Mouse (Mus musculus) forebrain, embryonic 10.5 days (tissue): ENCODE measurements around the gene Hmcn1. TPM values are rescaled to one million over a fixed set of nuclear protein-coding genes. Genes with fewer than 3 reads are reported as not detected.

Experiments used
- DNase-seq: peaks from one replicate; pipeline ENCODE4 v3.0.0-alpha.2; 2017; ENCODE audit warnings: low spot score; ENCODE audit errors: extremely low spot score
- H3K27ac ChIP-seq: fragments of 300-500 bp; sonication (generic); 2 replicates; pipeline ENCODE4 v1.5.1; 2016; ENCODE audit warnings: mild to moderate bottlenecking
- H3K27me3 ChIP-seq: fragments of 300-500 bp; sonication (generic); 2 replicates; pipeline ENCODE4 v1.6.1; 2016; ENCODE audit warnings: mild to moderate bottlenecking; ENCODE audit not compliant: poor library complexity, severe bottlenecking
- H3K36me3 ChIP-seq: fragments of 300-500 bp; sonication (generic); replicated peaks from 2 replicates; pipeline ENCODE4 v1.6.1; 2016; ENCODE audit warnings: mild to moderate bottlenecking, moderate library complexity
- H3K4me1 ChIP-seq: fragments of 300-500 bp; sonication (generic); 2 replicates; pipeline ENCODE4 v1.6.1; 2016
- H3K4me3 ChIP-seq: fragments of 300-500 bp; sonication (generic); 2 replicates; pipeline ENCODE4 v1.5.1; 2016; ENCODE audit warnings: mild to moderate bottlenecking, moderate library complexity
- H3K9me3 ChIP-seq: fragments of 300-500 bp; sonication (generic); 2 replicates; pipeline ENCODE4 v1.6.1; 2016; ENCODE audit warnings: mild to moderate bottlenecking, moderate library complexity
- WGBS: fragments of 180-500 bp; shearing (Covaris S2); methylation state at CpG from one replicate; pipeline ENCODE4 v1.1.7; 2016; 5-methylcytosine and 5-hydroxymethylcytosine counted together
- polyA plus RNA-seq: library from polyadenylated mRNA; unstranded; fragments of >200 nt; fragmentation: Nextera tagmentation; extraction: Ambion mirVana; gene quantifications from 2 replicates; pipeline ENCODE4 v1.2.1, GENCODE M21; 2016

The Hmcn1 gene
- polyA plus RNA-seq, 1 experiment from 2014 or later: 9.1 TPM

GRCm38 (mm10) chr1:151019273-151019890, 26.1 kb upstream of the Hmcn1 start:
- Histone ChIP-seq H3K4me3 (no peak overlapping the region), H3K4me1 (no peaks in the 10 kb centered on the region), H3K27me3 (no peaks in the 10 kb centered on the region), H3K27ac (no peak overlapping the region), H3K9me3 (no peaks in the 10 kb centered on the region), H3K36me3 (no peaks in the 10 kb centered on the region)
- DNase-seq: no peak
- WGBS: 93% methylated on average over 2 of the region's 2 CpGs

DNA sequence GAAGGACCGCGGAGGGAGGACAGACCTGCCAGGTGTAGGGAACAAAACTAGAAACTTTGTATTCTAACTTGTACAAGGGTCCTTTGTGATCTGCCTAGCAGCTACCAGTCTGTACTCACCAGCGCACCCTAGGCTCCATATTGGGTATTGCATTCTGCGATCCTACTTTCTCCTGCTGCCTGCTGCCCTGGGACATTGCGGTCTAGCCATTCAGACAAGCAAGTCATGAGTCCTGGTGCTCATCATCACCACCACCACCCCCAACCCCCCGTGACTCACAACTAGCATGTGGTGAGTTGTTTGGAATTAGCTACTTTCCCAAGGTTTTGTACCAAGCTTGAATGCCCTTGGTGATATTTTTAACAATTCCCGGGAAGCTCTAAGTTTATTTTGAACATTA, 17.8 kb upstream of the Hmcn1 start:
- no peak overlapping the region for H3K4me3 ChIP-seq
- no peaks in the 10 kb centered on the region for H3K27me3 ChIP-seq
- H3K4me1 ChIP-seq: peaks cover 8% of the 10 kb centered on the region
- 27% methylated on average over 7 of the region's 7 CpGs for WGBS
- DNase-seq: peak; percentile 73
- no peaks in the 10 kb centered on the region for H3K9me3 ChIP-seq
- no peaks in the 10 kb centered on the region for H3K36me3 ChIP-seq
- H3K27ac ChIP-seq: no peak overlapping the region

DNA sequence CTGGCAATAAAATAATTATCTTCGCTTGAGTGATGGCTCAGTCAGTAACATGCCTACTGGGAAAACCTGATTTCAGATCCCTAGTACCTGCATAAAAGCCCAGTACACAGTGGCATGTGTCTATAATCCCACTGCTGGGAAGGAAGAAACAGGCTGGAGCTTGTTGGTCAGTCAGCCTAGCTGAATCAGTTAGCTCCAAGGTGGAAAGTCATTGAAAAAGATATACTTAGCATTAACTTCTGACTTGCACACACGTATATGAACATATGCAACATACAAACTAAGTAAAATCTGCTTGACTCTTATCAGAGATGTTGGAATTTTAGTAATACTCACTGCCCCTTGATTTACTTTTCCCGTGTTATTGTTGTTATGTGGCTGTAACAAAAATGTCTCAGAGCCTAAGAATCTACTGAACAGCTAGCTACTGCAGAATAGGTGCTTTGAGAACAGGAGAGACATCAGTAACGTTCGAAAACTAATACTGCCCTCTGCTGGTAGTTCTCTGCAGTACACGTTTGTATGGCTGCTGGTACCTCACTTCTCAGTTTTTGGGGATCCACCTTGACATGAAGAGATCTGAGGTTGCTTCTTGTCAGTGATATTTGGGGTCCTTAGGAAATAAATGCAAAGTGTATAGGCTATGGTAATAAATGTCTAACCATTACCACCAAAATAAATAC, 16.0 kb upstream of the Hmcn1 start:
- WGBS: 31% methylated on average over 6 of the region's 6 CpGs
- H3K27ac ChIP-seq: no peak overlapping the region

GRCm38 (mm10) chr1:151007747-151008146, 14.5 kb upstream of the Hmcn1 start:
- DNase-seq: no peak
- Histone ChIP-seq H3K4me3 (no peak overlapping the region), H3K4me1 (peaks cover 8% of the 10 kb centered on the region), H3K9me3 (no peaks in the 10 kb centered on the region), H3K36me3 (no peaks in the 10 kb centered on the region), H3K27me3 (no peaks in the 10 kb centered on the region), H3K27ac (no peak overlapping the region)
- WGBS: 82% methylated on average over 4 of the region's 4 CpGs

More for the DNA sequence above, 16.0 kb upstream of the Hmcn1 start:
- no peaks in the 10 kb centered on the region for H3K9me3 ChIP-seq
- H3K4me3 ChIP-seq: no peak overlapping the region
- H3K27me3 ChIP-seq: no peaks in the 10 kb centered on the region
- DNase-seq: peak; percentile 36
- H3K36me3 ChIP-seq: no peaks in the 10 kb centered on the region
- H3K4me1 ChIP-seq: peaks cover 8% of the 10 kb centered on the region

DNA sequence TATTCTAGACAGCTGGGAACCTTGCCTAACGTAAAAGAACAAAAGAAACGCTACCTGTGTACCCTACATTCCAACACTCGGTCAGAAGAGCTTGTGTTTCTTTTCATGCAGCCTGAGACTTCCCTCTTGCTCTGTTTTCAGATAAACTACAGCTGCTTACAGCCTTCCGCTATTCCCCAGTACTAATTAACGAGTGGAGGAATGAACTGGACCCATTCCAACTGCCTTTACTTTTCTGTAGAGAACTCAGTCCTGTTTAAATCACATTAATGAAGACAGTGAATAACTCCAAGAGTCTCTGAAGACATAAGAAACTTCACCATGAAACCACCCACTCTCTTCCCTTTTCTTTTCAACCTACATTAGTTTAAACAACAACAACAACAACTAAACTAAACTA, 10.8 kb upstream of the Hmcn1 start:
- Histone ChIP-seq H3K36me3 (no peaks in the 10 kb centered on the region), H3K27me3 (no peaks in the 10 kb centered on the region), H3K4me3 (no peak overlapping the region), H3K9me3 (no peaks in the 10 kb centered on the region), H3K4me1 (peaks cover 18% of the 10 kb centered on the region), H3K27ac (no peak overlapping the region)
- 85% methylated on average over 5 of the region's 5 CpGs for WGBS
- no peak for DNase-seq

DNA sequence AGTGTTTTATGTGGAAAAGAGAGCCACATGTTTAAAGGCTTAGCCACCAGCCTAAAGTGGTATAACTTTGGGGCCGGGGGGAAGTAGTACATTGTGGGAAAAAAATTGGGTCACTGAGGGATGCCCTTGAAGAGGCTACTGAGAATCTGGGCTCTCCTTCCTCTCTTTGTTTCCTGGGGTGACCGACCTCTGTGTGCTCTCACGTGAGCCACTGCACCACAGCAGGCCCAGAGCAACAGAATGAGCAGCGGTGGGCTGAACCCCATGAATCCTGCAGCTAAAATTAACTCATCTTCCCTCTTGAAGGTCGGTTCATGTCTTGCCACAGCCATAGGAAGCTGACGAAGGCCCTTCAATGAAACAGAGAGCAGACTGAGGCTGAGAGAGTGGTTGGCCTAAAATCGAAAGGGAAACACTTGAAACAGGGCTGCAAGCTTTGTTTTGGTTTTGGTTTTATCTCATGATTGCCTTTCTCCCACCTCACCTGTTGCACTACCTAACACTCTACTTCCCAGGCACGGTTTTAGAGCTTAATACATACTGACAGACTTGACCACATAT, 8.7 kb upstream of the Hmcn1 start:
- no peak overlapping the region for H3K27ac ChIP-seq
- no peaks in the 10 kb centered on the region for H3K36me3 ChIP-seq
- DNase-seq: no peak
- H3K4me3 ChIP-seq: no peak overlapping the region
- H3K4me1 ChIP-seq: peaks cover 12% of the 10 kb centered on the region
- H3K27me3 ChIP-seq: no peaks in the 10 kb centered on the region
- WGBS: 79% methylated on average over 8 of the region's 8 CpGs
- H3K9me3 ChIP-seq: no peaks in the 10 kb centered on the region

DNA sequence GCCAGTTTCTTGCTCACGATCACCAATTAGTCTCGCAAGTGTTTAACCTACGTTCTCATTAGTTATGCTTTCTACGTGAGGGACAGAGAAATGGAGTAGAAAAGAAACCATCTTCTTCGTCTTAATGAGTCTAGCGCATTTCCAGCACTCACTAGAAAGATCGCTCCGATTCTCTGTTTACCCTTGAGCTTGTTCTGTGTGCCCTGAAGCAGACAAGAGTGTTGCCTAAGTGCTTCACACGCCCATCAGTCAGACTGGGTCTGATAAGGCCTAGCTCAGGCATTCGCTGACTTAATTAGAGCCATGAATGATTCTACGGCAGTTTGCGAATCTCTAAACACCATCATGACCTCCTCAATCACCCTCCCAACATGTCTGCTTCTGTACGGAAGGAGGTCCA, 7.5 kb upstream of the Hmcn1 start:
- Histone ChIP-seq H3K27me3 (no peaks in the 10 kb centered on the region), H3K27ac (no peak overlapping the region), H3K9me3 (no peaks in the 10 kb centered on the region), H3K4me1 (0 out of 2 replicates have a peak, but pooled peaks cover 9% of the 10 kb centered on the region), H3K4me3 (no peak overlapping the region), H3K36me3 (no peaks in the 10 kb centered on the region)
- WGBS: 81% methylated on average over 13 of the region's 13 CpGs
- no peak for DNase-seq

GRCm38 (mm10) chr1:150994612-150995011, 1.4 kb upstream of the Hmcn1 start:
- Histone ChIP-seq H3K9me3 (no peaks in the 10 kb centered on the region), H3K36me3 (no peaks in the 10 kb centered on the region), H3K27me3 (0 out of 2 replicates have a peak, but pooled peaks cover 3% of the 10 kb centered on the region), H3K27ac (no peak overlapping the region), H3K4me3 (no peak overlapping the region), H3K4me1 (peaks cover 33% of the 10 kb centered on the region)
- DNase-seq: no peak
- 82% methylated on average over 2 of the region's 2 CpGs for WGBS

- 0 out of 2 replicates have a peak, but pooled peaks cover 3% of the 10 kb centered on the region for H3K27me3 ChIP-seq
- peak overlapping the region; percentile 72 for H3K4me3 ChIP-seq
- H3K9me3 ChIP-seq: no peaks in the 10 kb centered on the region
- no peaks in the 10 kb centered on the region for H3K36me3 ChIP-seq
- H3K27ac ChIP-seq: peak overlapping the region; percentile 93
- WGBS: 2% methylated on average over 6 of the region's 6 CpGs
- no peak for DNase-seq
- peaks cover 33% of the 10 kb centered on the region for H3K4me1 ChIP-seq
Measured at GRCm38 (mm10) chr1:150992711-150993161, 499 bp downstream of the Hmcn1 start.

DNA sequence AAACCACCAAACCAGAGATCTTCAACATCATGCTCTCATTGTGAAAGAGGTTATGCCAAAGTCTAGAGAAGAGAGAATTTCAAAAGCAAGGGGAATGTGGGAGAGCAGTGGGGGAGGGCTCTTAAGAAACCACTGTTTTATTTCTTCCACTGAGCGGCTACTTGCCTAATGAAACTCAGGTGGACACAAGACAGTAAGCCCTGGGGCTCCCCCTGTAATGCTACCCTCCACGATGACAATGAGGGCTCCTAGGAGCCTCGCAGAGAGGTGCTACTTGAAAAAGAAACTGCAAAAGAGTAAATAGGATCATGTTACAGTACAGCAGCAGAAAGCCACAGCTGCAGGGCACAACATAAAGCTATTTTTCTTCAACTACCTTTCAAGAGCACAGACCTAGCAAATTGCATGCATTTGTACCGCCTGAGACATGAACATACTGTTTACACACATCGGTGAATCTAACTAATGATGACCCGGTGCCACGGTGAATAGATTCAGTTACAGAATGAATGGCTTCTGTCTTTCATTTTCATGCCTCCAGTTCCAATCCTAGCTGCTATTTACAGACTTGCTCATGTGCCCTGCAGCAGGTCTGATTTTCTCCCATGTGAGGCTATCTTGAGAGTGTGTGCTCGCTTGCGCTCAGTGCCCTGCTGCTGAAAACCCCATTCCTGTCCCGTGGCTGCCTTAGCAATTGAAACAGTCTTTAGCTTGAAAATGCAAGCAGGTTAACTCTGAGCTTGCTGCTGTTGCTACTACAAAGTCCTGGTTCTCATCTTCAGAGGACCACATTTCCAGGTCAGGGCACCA, 1.3 kb downstream of the Hmcn1 start:
- no peaks in the 10 kb centered on the region for H3K36me3 ChIP-seq
- no peaks in the 10 kb centered on the region for H3K9me3 ChIP-seq
- peak; percentile 40 for DNase-seq
- peak overlapping the region; percentile 72 for H3K4me3 ChIP-seq
- 6% methylated on average over 10 of the region's 10 CpGs for WGBS
- 0 out of 2 replicates have a peak, but pooled peaks cover 3% of the 10 kb centered on the region for H3K27me3 ChIP-seq
- H3K4me1 ChIP-seq: peaks cover 33% of the 10 kb centered on the region
- H3K27ac ChIP-seq: peak overlapping the region; percentile 93

GRCm38 (mm10) chr1:150984888-150985287, 8.3 kb downstream of the Hmcn1 start:
- H3K4me1 ChIP-seq: peaks cover 7% of the 10 kb centered on the region; the same call in 1 of the 2 replicates
- no peak overlapping the region for H3K27ac ChIP-seq
- H3K36me3 ChIP-seq: no peaks in the 10 kb centered on the region
- DNase-seq: no peak
- no peaks in the 10 kb centered on the region for H3K27me3 ChIP-seq
- H3K4me3 ChIP-seq: no peak overlapping the region
- H3K9me3 ChIP-seq: no peaks in the 10 kb centered on the region
- 76% methylated on average over 4 of the region's 4 CpGs for WGBS

- DNase-seq: no peak
- no peaks in the 10 kb centered on the region for H3K9me3 ChIP-seq
- 91% methylated on average over 6 of the region's 6 CpGs for WGBS
- no peaks in the 10 kb centered on the region for H3K36me3 ChIP-seq
- peaks cover 7% of the 10 kb centered on the region; the same call in 1 of the 2 replicates for H3K4me1 ChIP-seq
- H3K27ac ChIP-seq: no peak overlapping the region
- H3K4me3 ChIP-seq: no peak overlapping the region
- H3K27me3 ChIP-seq: no peaks in the 10 kb centered on the region
Measured at GRCm38 (mm10) chr1:150984092-150984503, 9.1 kb downstream of the Hmcn1 start.
